Mouse (Mus musculus): Measurements from ENCODE around the gene Eef1akmt2. TPM values are rescaled to one million over a fixed set of nuclear protein-coding genes. Genes with fewer than 3 reads are reported as not detected.

The Eef1akmt2 gene
- polyA plus RNA-seq, 1 experiment: 34.7 TPM

GRCm38 (mm10) chr7:132784101-132784500 is 68.4 kb downstream of the Eef1akmt2 start:
- H3K27ac ChIP-seq (ENCODE audit: insufficient read depth, low read length): no peak overlapping the region
- H3K4me1 ChIP-seq (ENCODE audit: control insufficient read depth, insufficient read depth, low read length): peaks cover 27% of the 10 kb centered on the region
- H3K4me3 ChIP-seq (ENCODE audit: insufficient read depth, low read length): no peak overlapping the region
- no peak for TF ChIP-seq CTCF (IDR thresholded peaks at IDR 0.05; ENCODE audit: extremely low read depth, insufficient read depth, low read length)
- no peak for TF ChIP-seq POLR2A (IDR thresholded peaks at IDR 0.05; ENCODE audit: extremely low read depth, insufficient read depth, low read length)

DNA sequence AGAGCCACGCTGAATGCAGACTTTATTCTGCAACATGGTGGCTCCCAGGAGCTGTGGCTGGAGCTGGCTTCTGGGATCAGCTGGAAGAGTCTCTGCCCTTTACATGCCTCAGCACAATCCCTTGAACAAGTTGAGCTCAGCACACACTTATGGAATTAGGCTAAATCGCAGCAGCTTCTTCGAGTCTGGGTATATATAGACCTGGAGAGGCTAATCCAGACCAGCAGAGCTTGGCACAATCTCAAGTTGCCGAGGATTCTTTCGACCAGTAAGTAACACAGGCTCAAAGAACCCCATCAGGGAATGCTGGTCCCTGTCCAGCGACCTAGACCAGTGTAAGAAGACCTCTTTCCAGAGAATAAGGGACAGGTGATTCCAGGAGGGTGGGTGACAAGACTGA is 70.6 kb downstream of the Eef1akmt2 start:
- Histone ChIP-seq H3K27ac (ENCODE audit: insufficient read depth, low read length) (peak overlapping the region; percentile 14; the same call in 1 of the 2 replicates), H3K4me1 (ENCODE audit: control insufficient read depth, insufficient read depth, low read length) (peaks cover 23% of the 10 kb centered on the region)
- TF ChIP-seq CTCF (IDR thresholded peaks at IDR 0.05; ENCODE audit: extremely low read depth, insufficient read depth, low read length): no peak
- no peak for TF ChIP-seq POLR2A (IDR thresholded peaks at IDR 0.05; ENCODE audit: extremely low read depth, insufficient read depth, low read length)

DNA sequence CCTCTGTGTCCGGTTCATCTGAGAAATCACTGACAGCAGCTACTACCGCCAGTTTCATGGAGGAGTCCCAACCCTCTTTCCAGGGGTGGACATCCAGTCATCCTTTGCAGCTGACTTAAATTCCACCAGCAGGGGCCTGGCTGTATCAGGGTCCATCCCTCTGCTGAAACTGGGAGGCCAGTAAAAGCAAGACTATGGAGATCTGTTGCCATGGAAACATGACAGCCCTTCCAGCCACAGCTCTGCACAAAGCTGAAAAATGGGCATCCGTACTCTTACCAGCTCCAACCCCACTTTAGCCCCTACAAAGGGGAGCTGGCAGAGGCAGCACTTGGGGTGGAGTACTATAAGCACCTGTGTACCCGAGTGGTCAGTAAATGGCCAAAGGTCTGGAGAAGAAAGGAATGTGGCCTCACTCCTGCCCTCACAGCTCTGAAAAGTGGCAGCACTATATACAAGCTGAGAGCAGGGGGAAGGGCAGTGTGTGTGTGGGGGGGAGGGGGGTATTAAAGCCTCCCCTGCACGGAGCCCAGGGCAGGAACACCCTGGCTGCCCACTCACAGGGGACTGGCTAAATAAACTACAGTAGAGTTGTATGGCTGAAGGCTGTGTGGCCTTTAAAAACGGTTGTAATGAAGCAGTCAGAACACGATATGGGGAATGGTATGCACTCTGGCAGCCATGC is 71.2 kb downstream of the Eef1akmt2 start:
- Histone ChIP-seq H3K4me1 (ENCODE audit: control insufficient read depth, insufficient read depth, low read length) (peaks cover 17% of the 10 kb centered on the region), H3K27ac (ENCODE audit: insufficient read depth, low read length) (peak overlapping the region; percentile 14; the same call in 1 of the 2 replicates), H3K4me3 (ENCODE audit: insufficient read depth, low read length) (no peak overlapping the region)
- no peak for TF ChIP-seq POLR2A (IDR thresholded peaks at IDR 0.05; ENCODE audit: extremely low read depth, insufficient read depth, low read length)
- no peak for TF ChIP-seq CTCF (IDR thresholded peaks at IDR 0.05; ENCODE audit: extremely low read depth, insufficient read depth, low read length)

More for the DNA sequence above, 70.6 kb downstream of the Eef1akmt2 start:
- no peak overlapping the region for H3K4me3 ChIP-seq (ENCODE audit: insufficient read depth, low read length)

DNA sequence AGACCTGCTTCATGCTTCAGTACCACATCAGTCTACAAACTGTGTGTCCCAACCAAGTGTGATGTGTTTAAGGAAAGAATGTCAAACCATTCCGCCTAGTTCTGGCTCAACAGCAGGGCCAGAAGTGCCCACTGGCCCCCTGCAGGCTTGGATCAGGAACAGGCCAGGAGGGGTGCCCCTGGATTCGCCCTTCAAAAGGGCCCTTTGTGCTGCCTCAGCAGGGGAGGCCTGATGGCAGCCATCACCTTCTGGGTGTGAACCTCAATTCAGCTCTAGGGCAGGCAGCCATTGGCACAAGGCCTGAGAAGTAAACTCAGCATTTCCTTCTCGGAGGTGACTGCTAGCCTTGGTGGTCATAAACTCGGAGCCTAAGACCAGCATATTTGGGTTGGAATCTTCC is 71.9 kb downstream of the Eef1akmt2 start:
- Histone ChIP-seq H3K4me3 (ENCODE audit: insufficient read depth, low read length) (no peak overlapping the region), H3K4me1 (ENCODE audit: control insufficient read depth, insufficient read depth, low read length) (peaks cover 11% of the 10 kb centered on the region)
- TF ChIP-seq CTCF (IDR thresholded peaks at IDR 0.05; ENCODE audit: extremely low read depth, insufficient read depth, low read length) (no peak), POLR2A (IDR thresholded peaks at IDR 0.05; ENCODE audit: extremely low read depth, insufficient read depth, low read length) (no peak)

GRCm38 (mm10) chr7:132778630-132779029 is 73.8 kb downstream of the Eef1akmt2 start:
- H3K27ac ChIP-seq (ENCODE audit: insufficient read depth, low read length): no peak overlapping the region

More for the DNA sequence above, 71.9 kb downstream of the Eef1akmt2 start:
- no peak overlapping the region for H3K27ac ChIP-seq (ENCODE audit: insufficient read depth, low read length)

GRCm38 (mm10) chr7:132777728-132778453 is 74.6 kb downstream of the Eef1akmt2 start:
- Histone ChIP-seq H3K4me1 (ENCODE audit: control insufficient read depth, insufficient read depth, low read length) (peaks cover 10% of the 10 kb centered on the region), H3K4me3 (ENCODE audit: insufficient read depth, low read length) (no peak overlapping the region), H3K27ac (ENCODE audit: insufficient read depth, low read length) (no peak overlapping the region)
- TF ChIP-seq CTCF (IDR thresholded peaks at IDR 0.05; ENCODE audit: extremely low read depth, insufficient read depth, low read length) (no peak), POLR2A (IDR thresholded peaks at IDR 0.05; ENCODE audit: extremely low read depth, insufficient read depth, low read length) (no peak)

More at GRCm38 (mm10) chr7:132778630-132779029, 73.8 kb downstream of the Eef1akmt2 start:
- TF ChIP-seq CTCF (IDR thresholded peaks at IDR 0.05; ENCODE audit: extremely low read depth, insufficient read depth, low read length) (no peak), POLR2A (IDR thresholded peaks at IDR 0.05; ENCODE audit: extremely low read depth, insufficient read depth, low read length) (no peak)
- Histone ChIP-seq H3K4me3 (ENCODE audit: insufficient read depth, low read length) (no peak overlapping the region), H3K4me1 (ENCODE audit: control insufficient read depth, insufficient read depth, low read length) (peaks cover 8% of the 10 kb centered on the region)

Other genes starting within 250 kb of the Eef1akmt2 start
- gene Lhpp, start 242.0 kb downstream of the Eef1akmt2 start, polyA plus RNA-seq (2012; rRNA removed): 24.4 and 26.2 TPM in 2 replicates
- 21.4 and 21.9 TPM in 2 replicates for gene Fam53b, start 38.8 kb downstream of the Eef1akmt2 start, polyA plus RNA-seq (2012; rRNA removed)
- gene Abraxas2, start 6.6 kb upstream of the Eef1akmt2 start, polyA plus RNA-seq (2012; rRNA removed): 24.0 and 25.1 TPM in 2 replicates
- 27.1 and 29.4 TPM in 2 replicates for gene Zranb1, start 78.5 kb upstream of the Eef1akmt2 start, polyA plus RNA-seq (2012; rRNA removed)

Measured in cortical plate, adult 2 months (tissue).